Comparison of ENCODE assay signal across 16 mouse cellular contexts in genomic region chr5:4665978-4666377, GRCm38 (mm10).
A peak's percentile ranks its signal among the peaks of the same experiment; 100 is the strongest.
DNase-seq lines count a peak whose midpoint lies in the region; ATAC-seq and TF ChIP-seq lines count a peak whose summit lies in the region.
"Had no signal": no experiment of that assay in that cellular context is flagged by ENCODE, and none has a peak within 500 bp of the region (broad histone marks: within the 10 kb centered on the region; RNA-seq: fewer than 3 reads in every experiment).

No protein-coding gene starts in this region.

- peaks cover 26% of the 10 kb centered on the region for H3K4me1 ChIP-seq in hindbrain, embryonic 13.5 days (replicated peaks)
- H3K4me1 ChIP-seq in hindbrain, embryonic 11.5 days (replicated peaks; ENCODE audit: control insufficient read depth, insufficient read depth, low read length), result no peaks in the 10 kb centered on the region
- H3K4me1 ChIP-seq in hindbrain, embryonic 16.5 days (ENCODE audit: control insufficient read depth, insufficient read depth, low read depth, low read length), result peaks cover 5% of the 10 kb centered on the region; the same call in 1 of the 2 replicates
- H3K4me1 ChIP-seq in midbrain, embryonic 16.5 days (ENCODE audit: control insufficient read depth, insufficient read depth, low read length), result peaks cover 23% of the 10 kb centered on the region
- peaks cover 3% of the 10 kb centered on the region; the same call in 1 of the 2 replicates for H3K4me1 ChIP-seq in forebrain, postnatal 0 days (ENCODE audit: insufficient read depth)

- WGBS in hindbrain, embryonic 13.5 days, result 70% methylated on average over 9 of the region's 9 CpGs
- 78% methylated on average over 9 of the region's 9 CpGs for WGBS in hindbrain, embryonic 11.5 days
- 74% methylated on average over 9 of the region's 9 CpGs for WGBS in hindbrain, embryonic 16.5 days
- WGBS in midbrain, embryonic 16.5 days, result 35% methylated on average over 9 of the region's 9 CpGs
- WGBS in forebrain, postnatal 0 days, result 74% methylated on average over 9 of the region's 9 CpGs

- TF ChIP-seq CTCF in brain, embryonic 14.5 days (IDR thresholded peaks at IDR 0.05; ENCODE audit: borderline replicate concordance, extremely low read depth, insufficient read depth, insufficient read length), result no peak
- no peak for TF ChIP-seq CTCF in forebrain, postnatal 0 days (IDR thresholded peaks at IDR 0.05; ENCODE audit: low read depth)

- no peaks in the 10 kb centered on the region for H3K36me3 ChIP-seq in hindbrain, embryonic 13.5 days
- no peaks in the 10 kb centered on the region for H3K36me3 ChIP-seq in hindbrain, embryonic 11.5 days (ENCODE audit: control insufficient read depth, insufficient read depth, low read length)
- H3K36me3 ChIP-seq in hindbrain, embryonic 16.5 days (ENCODE audit: control insufficient read depth, insufficient read depth, low read length), result no peaks in the 10 kb centered on the region
- no peaks in the 10 kb centered on the region for H3K36me3 ChIP-seq in midbrain, embryonic 16.5 days (ENCODE audit: control insufficient read depth, insufficient read depth, low read length)
- no peaks in the 10 kb centered on the region for H3K36me3 ChIP-seq in forebrain, postnatal 0 days (ENCODE audit: insufficient read depth)
- H3K36me3 ChIP-seq: heart, embryonic 12.5 days had no signal

- H3K27ac ChIP-seq in hindbrain, embryonic 13.5 days, result peak overlapping the region; percentile 44; the same call in 1 of the 2 replicates
- no peak overlapping the region for H3K27ac ChIP-seq in hindbrain, embryonic 11.5 days (ENCODE audit: low read depth, low read length)
- H3K27ac ChIP-seq in hindbrain, embryonic 16.5 days (ENCODE audit: low read depth, low read length), result no peak overlapping the region
- H3K27ac ChIP-seq in midbrain, embryonic 16.5 days (ENCODE audit: low read length), result peak overlapping the region; percentile 80
- no peak overlapping the region for H3K27ac ChIP-seq in forebrain, postnatal 0 days (ENCODE audit: low read depth, low read length)
- H3K27ac ChIP-seq: forebrain, embryonic 13.5 days; gastrocnemius, adult 2 months had no signal

- 0 out of 2 replicates have a peak, but pooled peaks cover 3% of the 10 kb centered on the region for H3K27me3 ChIP-seq in hindbrain, embryonic 13.5 days
- no peaks in the 10 kb centered on the region for H3K27me3 ChIP-seq in hindbrain, embryonic 11.5 days (ENCODE audit: control insufficient read depth, insufficient read depth, low read length)
- no peaks in the 10 kb centered on the region; the same call in 1 of the 2 replicates for H3K27me3 ChIP-seq in hindbrain, embryonic 16.5 days (replicated peaks; ENCODE audit: control insufficient read depth, insufficient read depth, low read length)
- no peaks in the 10 kb centered on the region for H3K27me3 ChIP-seq in midbrain, embryonic 16.5 days (ENCODE audit: control insufficient read depth, insufficient read depth, low read depth, low read length)
- no peaks in the 10 kb centered on the region for H3K27me3 ChIP-seq in forebrain, postnatal 0 days (ENCODE audit: insufficient read depth, low read length)
- H3K27me3 ChIP-seq: forebrain, embryonic 13.5 days; heart, embryonic 12.5 days had no signal

- H3K9me3 ChIP-seq in hindbrain, embryonic 13.5 days, result no peaks in the 10 kb centered on the region
- no peaks in the 10 kb centered on the region for H3K9me3 ChIP-seq in hindbrain, embryonic 11.5 days (ENCODE audit: control insufficient read depth, low read length)
- H3K9me3 ChIP-seq in hindbrain, embryonic 16.5 days (ENCODE audit: control insufficient read depth, low read length), result no peaks in the 10 kb centered on the region
- no peaks in the 10 kb centered on the region for H3K9me3 ChIP-seq in midbrain, embryonic 16.5 days (replicated peaks; ENCODE audit: control insufficient read depth, low read length, poor library complexity, severe bottlenecking)
- no peaks in the 10 kb centered on the region for H3K9me3 ChIP-seq in forebrain, postnatal 0 days (ENCODE audit: low read length)
- H3K9me3 ChIP-seq: forebrain, embryonic 13.5 days; heart, embryonic 12.5 days had no signal

- H3K4me3 ChIP-seq in hindbrain, embryonic 13.5 days, result no peak overlapping the region
- H3K4me3 ChIP-seq in hindbrain, embryonic 11.5 days (ENCODE audit: low read depth, low read length), result no peak overlapping the region
- H3K4me3 ChIP-seq in hindbrain, embryonic 16.5 days (ENCODE audit: low read length), result no peak overlapping the region
- H3K4me3 ChIP-seq in midbrain, embryonic 16.5 days (ENCODE audit: low read depth, low read length), result no peak overlapping the region
- no peak overlapping the region for H3K4me3 ChIP-seq in forebrain, postnatal 0 days (ENCODE audit: low read depth, low read length)
- H3K4me3 ChIP-seq: forebrain, embryonic 13.5 days; gastrocnemius, adult 2 months; heart, embryonic 12.5 days had no signal

- H3K4me2 ChIP-seq in hindbrain, embryonic 13.5 days, result peak overlapping the region; percentile 30
- no peak overlapping the region for H3K4me2 ChIP-seq in hindbrain, embryonic 11.5 days (replicated peaks; ENCODE audit: low read depth, low read length)
- H3K4me2 ChIP-seq in hindbrain, embryonic 16.5 days (ENCODE audit: low read length), result peak overlapping the region; percentile 42; the same call in 1 of the 2 replicates
- peak overlapping the region; percentile 49 for H3K4me2 ChIP-seq in midbrain, embryonic 16.5 days (ENCODE audit: low read length)
- H3K4me2 ChIP-seq in forebrain, postnatal 0 days (ENCODE audit: low read depth), result no peak overlapping the region
- H3K4me2 ChIP-seq: forebrain, embryonic 13.5 days; heart, embryonic 12.5 days had no signal

- TF ChIP-seq POLR2A in brain, embryonic 14.5 days (IDR thresholded peaks at IDR 0.05; ENCODE audit: borderline replicate concordance, extremely low read depth, insufficient read depth, insufficient read length, poor library complexity, severe bottlenecking), result no peak

- H3K9ac ChIP-seq in hindbrain, embryonic 13.5 days, result peak overlapping the region; percentile 19; the same call in 1 of the 2 replicates
- no peak overlapping the region for H3K9ac ChIP-seq in hindbrain, embryonic 11.5 days (ENCODE audit: low read depth, low read length)
- peak overlapping the region; percentile 7; the same call in 1 of the 2 replicates for H3K9ac ChIP-seq in hindbrain, embryonic 16.5 days (ENCODE audit: low read depth, low read length)
- peak overlapping the region; percentile 44; the same call in 1 of the 2 replicates for H3K9ac ChIP-seq in midbrain, embryonic 16.5 days (ENCODE audit: low read depth, low read length)
- H3K9ac ChIP-seq in forebrain, postnatal 0 days, result no peak overlapping the region
- H3K9ac ChIP-seq: forebrain, embryonic 13.5 days; heart, embryonic 12.5 days had no signal

- DNase-seq in hindbrain, embryonic 11.5 days (ENCODE audit: low spot score), result no peak
- peak; percentile 49 for DNase-seq in brain, embryonic 14.5 days (ENCODE audit: low read depth)
- no peak for DNase-seq in forebrain, postnatal 0 days
- no peak for DNase-seq in lung, postnatal 14 days
- no peak for DNase-seq in thymus, postnatal 14 days
- DNase-seq: adrenal gland, postnatal 14 days; cerebellum, adult 18-20 months; cerebellum, adult 9-11 months; cerebellum, postnatal 36 days; gastrocnemius, adult 2 months; gastrocnemius, postnatal 25 days had no signal

- ATAC-seq in hindbrain, embryonic 13.5 days (ENCODE audit: low FRiP score), result no peak
- no peak for ATAC-seq in hindbrain, embryonic 11.5 days (ENCODE audit: low FRiP score)
- 0 out of 2 replicates have a peak, but pooled peaks have one; percentile 30 for ATAC-seq in hindbrain, embryonic 16.5 days
- peak; percentile 41; the same call in 1 of the 2 replicates for ATAC-seq in midbrain, embryonic 16.5 days
- no peak for ATAC-seq in forebrain, postnatal 0 days
- ATAC-seq: forebrain, embryonic 13.5 days had no signal

Comparison
In these comparisons a context has a peak if more than half of its experiments do, and no peak if none do; other contexts are left out.
1. ATAC-seq: peak in hindbrain, embryonic 16.5 days (single experiment) and midbrain, embryonic 16.5 days (single experiment); none in hindbrain, embryonic 13.5 days (single experiment), hindbrain, embryonic 11.5 days (single experiment) and forebrain, postnatal 0 days (single experiment).
2. H3K27ac ChIP-seq: peak in hindbrain, embryonic 13.5 days (single experiment) and midbrain, embryonic 16.5 days (single experiment); none in hindbrain, embryonic 11.5 days (single experiment), hindbrain, embryonic 16.5 days (single experiment) and forebrain, postnatal 0 days (single experiment).
3. H3K4me2 ChIP-seq: peak in hindbrain, embryonic 13.5 days (single experiment), hindbrain, embryonic 16.5 days (single experiment) and midbrain, embryonic 16.5 days (single experiment); none in hindbrain, embryonic 11.5 days (single experiment) and forebrain, postnatal 0 days (single experiment).
4. H3K9ac ChIP-seq: peak in hindbrain, embryonic 13.5 days (single experiment), hindbrain, embryonic 16.5 days (single experiment) and midbrain, embryonic 16.5 days (single experiment); none in hindbrain, embryonic 11.5 days (single experiment) and forebrain, postnatal 0 days (single experiment).